Mouse (Mus musculus): ENCODE data around the gene Masp1. TPM values are rescaled to one million over a fixed set of nuclear protein-coding genes. Genes with fewer than 3 reads are reported as not detected.

Gene Masp1
- polyA plus RNA-seq, 1 experiment = 0.12 TPM

DNA sequence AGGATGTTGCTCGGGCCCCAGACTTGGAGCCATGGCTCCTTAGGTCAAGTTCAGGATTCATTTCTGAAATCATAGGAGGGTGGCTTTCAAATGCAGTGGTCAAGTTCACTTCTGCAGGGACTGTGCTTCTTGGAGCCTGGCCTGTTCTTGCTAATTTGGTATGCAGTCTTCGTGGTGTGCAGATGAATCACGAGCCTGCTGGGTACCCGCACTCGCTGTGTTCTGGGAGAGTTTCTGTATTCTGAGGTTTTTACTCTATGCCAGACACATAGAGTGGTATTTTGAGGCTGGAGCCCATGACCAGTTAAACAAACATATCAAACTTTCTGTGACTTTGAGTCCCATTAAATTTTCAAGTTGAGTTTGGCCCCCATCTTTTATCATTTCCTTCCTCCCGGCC is 66.2 kb downstream of the Masp1 start:
- WGBS = 62% methylated on average over 6 of the region's 6 CpGs
- no peak for DNase-seq (ENCODE audit: low read depth in 1 of 2, low spot score in 2 of 2)
- H3K27me3 ChIP-seq (ENCODE audit: control insufficient read depth, insufficient read depth, low read length) = no peaks in the 10 kb centered on the region
- H3K27ac ChIP-seq (ENCODE audit: insufficient read depth, low read length) = no peak overlapping the region
- TF ChIP-seq CTCF (IDR thresholded peaks at IDR 0.05; ENCODE audit: extremely low read depth, insufficient read depth, insufficient read length, insufficient replicate concordance) = no peak
- no peak for TF ChIP-seq POLR2A (IDR thresholded peaks at IDR 0.05; ENCODE audit: low read depth, low read length)
- H3K4me1 ChIP-seq (ENCODE audit: control insufficient read depth, insufficient read depth, insufficient read length) = no peaks in the 10 kb centered on the region
- no peaks in the 10 kb centered on the region for H3K36me3 ChIP-seq (ENCODE audit: control insufficient read depth, insufficient read depth, low read length)
- no peak overlapping the region for H3K4me3 ChIP-seq (ENCODE audit: extremely low read depth, insufficient read depth, insufficient read length)

DNA sequence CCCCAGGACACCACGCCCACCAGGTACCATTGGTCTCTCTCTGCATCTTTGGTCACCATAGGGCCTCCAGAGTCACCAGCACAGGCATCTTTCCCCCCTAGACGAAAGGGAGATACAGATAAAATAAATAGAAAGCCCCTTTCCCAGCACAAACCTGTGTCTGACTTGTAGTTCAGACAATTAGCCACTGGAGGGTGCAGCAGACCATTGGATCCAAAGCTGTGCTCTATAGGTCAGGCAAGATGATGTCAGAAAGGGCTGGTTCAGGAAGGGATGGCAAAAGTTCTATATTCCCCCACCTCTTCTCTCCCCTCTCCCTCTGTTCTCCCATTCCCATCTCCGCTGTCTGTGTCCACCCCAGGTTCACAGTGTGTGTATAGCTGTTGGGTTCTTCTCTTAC is 68.1 kb downstream of the Masp1 start:
- Histone ChIP-seq H3K4me1 (ENCODE audit: control insufficient read depth, insufficient read depth, insufficient read length) (no peaks in the 10 kb centered on the region), H3K36me3 (ENCODE audit: control insufficient read depth, insufficient read depth, low read length) (no peaks in the 10 kb centered on the region), H3K27me3 (ENCODE audit: control insufficient read depth, insufficient read depth, low read length) (no peaks in the 10 kb centered on the region), H3K27ac (ENCODE audit: insufficient read depth, low read length) (no peak overlapping the region), H3K4me3 (ENCODE audit: extremely low read depth, insufficient read depth, insufficient read length) (no peak overlapping the region)
- 42% methylated on average over 3 of the region's 3 CpGs for WGBS
- peak in 1 of 2 experiments; percentile 26 for DNase-seq (ENCODE audit: low read depth in 1 of 2, low spot score in 2 of 2)
- TF ChIP-seq CTCF (IDR thresholded peaks at IDR 0.05; ENCODE audit: extremely low read depth, insufficient read depth, insufficient read length, insufficient replicate concordance) = peak; percentile 44; the same call in 1 of the 2 replicates
- TF ChIP-seq POLR2A (IDR thresholded peaks at IDR 0.05; ENCODE audit: low read depth, low read length) = no peak

DNA sequence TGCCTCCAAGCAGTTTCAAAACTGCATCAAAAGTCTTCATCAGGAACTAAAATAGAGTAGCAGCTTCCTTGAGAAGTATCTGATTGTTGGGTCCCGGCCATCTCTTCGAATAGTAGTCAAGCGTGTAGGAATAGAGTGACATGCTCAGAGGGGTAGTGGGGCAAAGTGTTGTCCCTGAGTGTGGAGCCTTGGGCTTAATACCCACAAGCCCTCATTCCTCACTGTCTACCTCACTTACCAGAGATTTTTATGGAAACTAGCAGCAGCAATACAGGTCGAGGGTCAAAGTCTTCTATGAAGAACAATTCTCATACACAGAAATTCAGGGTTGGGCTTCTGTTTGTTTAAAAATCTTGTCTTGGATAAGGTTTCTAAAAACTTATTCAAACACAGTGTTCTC is 69.8 kb downstream of the Masp1 start:
- H3K4me3 ChIP-seq (ENCODE audit: extremely low read depth, insufficient read depth, insufficient read length) = no peak overlapping the region
- H3K4me1 ChIP-seq (ENCODE audit: control insufficient read depth, insufficient read depth, insufficient read length) = no peaks in the 10 kb centered on the region
- H3K27ac ChIP-seq (ENCODE audit: insufficient read depth, low read length) = no peak overlapping the region
- no peak for DNase-seq (ENCODE audit: low read depth in 1 of 2, low spot score in 2 of 2)
- no peaks in the 10 kb centered on the region for H3K36me3 ChIP-seq (ENCODE audit: control insufficient read depth, insufficient read depth, low read length)
- no peaks in the 10 kb centered on the region for H3K27me3 ChIP-seq (ENCODE audit: control insufficient read depth, insufficient read depth, low read length)
- 88% methylated on average over 4 of the region's 4 CpGs for WGBS
- no peak for TF ChIP-seq POLR2A (IDR thresholded peaks at IDR 0.05; ENCODE audit: low read depth, low read length)
- TF ChIP-seq CTCF (IDR thresholded peaks at IDR 0.05; ENCODE audit: extremely low read depth, insufficient read depth, insufficient read length, insufficient replicate concordance) = no peak

DNA sequence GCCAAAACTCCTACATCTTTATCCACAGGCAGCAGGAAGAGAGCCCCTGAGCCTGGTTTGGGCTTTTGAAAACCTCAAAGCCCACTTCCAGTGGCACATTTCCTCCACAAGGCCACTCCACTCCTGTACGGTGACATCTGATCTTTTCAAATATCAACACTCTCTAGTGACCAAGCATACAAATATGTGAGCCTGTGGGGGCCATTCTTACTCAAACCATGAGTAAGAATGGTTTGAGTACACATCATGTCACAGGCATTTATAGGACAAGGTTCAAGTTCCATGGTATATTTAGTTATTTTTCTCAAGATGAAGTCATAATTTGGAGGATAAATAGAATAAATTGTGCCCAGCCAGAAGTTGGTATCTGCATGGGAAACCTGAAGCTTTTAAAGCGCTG is 70.7 kb downstream of the Masp1 start:
- TF ChIP-seq POLR2A (IDR thresholded peaks at IDR 0.05; ENCODE audit: low read depth, low read length) (no peak), CTCF (IDR thresholded peaks at IDR 0.05; ENCODE audit: extremely low read depth, insufficient read depth, insufficient read length, insufficient replicate concordance) (no peak)
- H3K27ac ChIP-seq (ENCODE audit: insufficient read depth, low read length) = no peak overlapping the region
- H3K27me3 ChIP-seq (ENCODE audit: control insufficient read depth, insufficient read depth, low read length) = no peaks in the 10 kb centered on the region
- no peaks in the 10 kb centered on the region for H3K36me3 ChIP-seq (ENCODE audit: control insufficient read depth, insufficient read depth, low read length)
- WGBS = 57% methylated on average over 2 of the region's 2 CpGs
- no peak overlapping the region for H3K4me3 ChIP-seq (ENCODE audit: extremely low read depth, insufficient read depth, insufficient read length)
- H3K4me1 ChIP-seq (ENCODE audit: control insufficient read depth, insufficient read depth, insufficient read length) = no peaks in the 10 kb centered on the region
- no peak for DNase-seq (ENCODE audit: low read depth in 1 of 2, low spot score in 2 of 2)

GRCm38 (mm10) chr16:23444231-23444630 is 76.4 kb downstream of the Masp1 start:
- no peaks in the 10 kb centered on the region for H3K4me1 ChIP-seq (ENCODE audit: control insufficient read depth, insufficient read depth, insufficient read length)
- H3K36me3 ChIP-seq (ENCODE audit: control insufficient read depth, insufficient read depth, low read length) = no peaks in the 10 kb centered on the region
- DNase-seq (ENCODE audit: low read depth in 1 of 2, low spot score in 2 of 2) = no peak
- H3K27ac ChIP-seq (ENCODE audit: insufficient read depth, low read length) = no peak overlapping the region
- no peak overlapping the region for H3K4me3 ChIP-seq (ENCODE audit: extremely low read depth, insufficient read depth, insufficient read length)
- H3K27me3 ChIP-seq (ENCODE audit: control insufficient read depth, insufficient read depth, low read length) = no peaks in the 10 kb centered on the region
- TF ChIP-seq CTCF (IDR thresholded peaks at IDR 0.05; ENCODE audit: extremely low read depth, insufficient read depth, insufficient read length, insufficient replicate concordance) (no peak), POLR2A (IDR thresholded peaks at IDR 0.05; ENCODE audit: low read depth, low read length) (no peak)
- 88% methylated on average over 4 of the region's 4 CpGs for WGBS

DNA sequence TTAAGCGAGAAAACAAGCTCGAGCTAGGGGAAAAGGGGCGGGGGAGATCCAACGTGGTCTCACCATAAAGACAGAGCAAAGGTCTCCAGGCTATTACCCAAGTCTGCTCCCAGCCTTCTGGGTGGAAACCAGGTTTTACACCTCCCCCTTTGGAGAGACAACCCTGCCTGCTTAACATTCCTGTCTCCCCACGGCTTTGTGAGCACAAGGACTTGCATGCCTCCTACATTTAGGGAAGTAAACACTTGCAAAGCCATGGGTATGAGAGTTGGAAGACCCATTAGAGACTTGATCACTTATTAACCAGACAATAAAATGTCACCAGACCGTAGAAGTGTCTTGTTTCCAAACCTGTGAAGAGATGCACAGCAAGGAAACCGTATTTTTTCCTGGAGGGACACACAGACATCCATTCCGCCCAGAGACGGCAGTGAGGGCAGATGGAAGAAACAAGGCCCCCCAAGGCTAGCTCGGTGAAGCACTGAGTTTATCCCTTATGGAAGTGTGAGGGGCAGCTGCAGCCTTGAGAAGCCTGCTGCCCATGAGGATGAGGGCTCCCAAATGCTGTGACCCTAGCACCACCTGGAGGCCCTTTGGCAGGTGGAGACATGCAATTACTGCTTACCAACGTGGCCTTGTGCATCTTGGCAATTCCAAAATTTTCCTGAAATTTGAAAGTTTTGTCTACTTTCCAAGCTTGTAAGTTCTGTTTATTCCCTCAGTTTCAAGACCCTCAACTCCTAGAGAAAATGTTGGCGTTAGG is 83.0 kb downstream of the Masp1 start:
- H3K4me3 ChIP-seq (ENCODE audit: extremely low read depth, insufficient read depth, insufficient read length) = no peak overlapping the region

DNA sequence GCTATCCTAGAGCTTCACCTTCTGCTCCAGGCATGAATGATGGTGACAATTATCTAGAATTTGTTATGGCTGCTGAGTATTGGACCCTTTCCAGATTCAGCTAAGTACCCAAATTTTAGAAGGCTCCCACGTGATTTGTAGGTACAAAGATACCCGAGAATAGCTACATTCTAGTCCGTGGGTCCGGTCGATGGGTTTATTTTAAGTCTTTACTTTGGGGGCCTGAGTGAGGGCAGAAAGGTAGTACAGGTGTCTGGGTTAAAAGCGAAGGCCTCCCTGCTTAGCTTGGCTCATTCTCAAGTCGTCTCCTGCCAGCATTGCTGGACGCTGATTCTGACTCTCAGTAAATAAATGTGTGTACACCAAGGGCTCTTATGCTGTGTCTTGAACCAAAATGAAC is 90.6 kb downstream of the Masp1 start:
- no peak overlapping the region for H3K27ac ChIP-seq (ENCODE audit: insufficient read depth, low read length)
- no peak overlapping the region for H3K4me3 ChIP-seq (ENCODE audit: extremely low read depth, insufficient read depth, insufficient read length)
- WGBS = 90% methylated on average over 8 of the region's 8 CpGs
- no peaks in the 10 kb centered on the region for H3K36me3 ChIP-seq (ENCODE audit: control insufficient read depth, insufficient read depth, low read length)
- DNase-seq (ENCODE audit: low read depth in 1 of 2, low spot score in 2 of 2) = no peak
- no peaks in the 10 kb centered on the region for H3K27me3 ChIP-seq (ENCODE audit: control insufficient read depth, insufficient read depth, low read length)
- no peaks in the 10 kb centered on the region for H3K4me1 ChIP-seq (ENCODE audit: control insufficient read depth, insufficient read depth, insufficient read length)
- TF ChIP-seq POLR2A (IDR thresholded peaks at IDR 0.05; ENCODE audit: low read depth, low read length) = no peak
- no peak for TF ChIP-seq CTCF (IDR thresholded peaks at IDR 0.05; ENCODE audit: extremely low read depth, insufficient read depth, insufficient read length, insufficient replicate concordance)

More for the DNA sequence above, 83.0 kb downstream of the Masp1 start:
- WGBS = 70% methylated on average over 12 of the region's 12 CpGs
- Histone ChIP-seq H3K4me1 (ENCODE audit: control insufficient read depth, insufficient read depth, insufficient read length) (no peaks in the 10 kb centered on the region), H3K27ac (ENCODE audit: insufficient read depth, low read length) (no peak overlapping the region), H3K36me3 (ENCODE audit: control insufficient read depth, insufficient read depth, low read length) (no peaks in the 10 kb centered on the region), H3K27me3 (ENCODE audit: control insufficient read depth, insufficient read depth, low read length) (no peaks in the 10 kb centered on the region)
- TF ChIP-seq POLR2A (IDR thresholded peaks at IDR 0.05; ENCODE audit: low read depth, low read length) = no peak
- TF ChIP-seq CTCF (IDR thresholded peaks at IDR 0.05; ENCODE audit: extremely low read depth, insufficient read depth, insufficient read length, insufficient replicate concordance) = peak; percentile 26; the same call in 1 of the 2 replicates
- DNase-seq (ENCODE audit: low read depth in 1 of 2, low spot score in 2 of 2) = no peak

Data from spleen, adult 2 months (tissue).